Mouse (Mus musculus): ENCODE results near the gene Mdm4.
"Not testable (repeated sequence)": the region's sequence is repeated elsewhere in the genome, so short reads cannot be mapped to it uniquely, and the experiment has no call there.

The Mdm4 gene

GRCm38 (mm10) chr1:133051829-133052228, 21.5 kb upstream of the Mdm4 start:
- no peak for DNase-seq (ENCODE audit: low read depth, low spot score)

- DNase-seq (ENCODE audit: low read depth, low spot score), result no peak
These were observed 19.7 kb upstream of the Mdm4 start for GRCm38 (mm10) chr1:133050001-133050431.

GRCm38 (mm10) chr1:133048690-133049089, 18.3 kb upstream of the Mdm4 start:
- no peak for DNase-seq (ENCODE audit: low read depth, low spot score)

GRCm38 (mm10) chr1:133047575-133047974, 17.2 kb upstream of the Mdm4 start:
- no peak for DNase-seq (ENCODE audit: low read depth, low spot score)

GRCm38 (mm10) chr1:133046441-133046931, 16.1 kb upstream of the Mdm4 start:
- DNase-seq (ENCODE audit: low read depth, low spot score), result no peak

GRCm38 (mm10) chr1:133045861-133046440, 15.6 kb upstream of the Mdm4 start:
- no peak for DNase-seq (ENCODE audit: low read depth, low spot score)

- no peak for DNase-seq (ENCODE audit: low read depth, low spot score)
These were observed 14.9 kb upstream of the Mdm4 start, which contains the start of gene Pik3c2b for GRCm38 (mm10) chr1:133045011-133045860. Pik3c2b (plus strand) TSS chr1:133045667.

GRCm38 (mm10) chr1:133039505-133039949, 9.2 kb upstream of the Mdm4 start:
- no peak for DNase-seq (ENCODE audit: low read depth, low spot score)

GRCm38 (mm10) chr1:133034682-133035081, 4.3 kb upstream of the Mdm4 start:
- DNase-seq (ENCODE audit: low read depth, low spot score), result not testable (repeated sequence)

GRCm38 (mm10) chr1:133034091-133034460, 3.7 kb upstream of the Mdm4 start:
- DNase-seq (ENCODE audit: low read depth, low spot score), result no peak

GRCm38 (mm10) chr1:133033316-133034090, 3.1 kb upstream of the Mdm4 start:
- peak; percentile 67 for DNase-seq (ENCODE audit: low read depth, low spot score)

GRCm38 (mm10) chr1:133032981-133033315, 2.6 kb upstream of the Mdm4 start:
- DNase-seq (ENCODE audit: low read depth, low spot score), result no peak

- DNase-seq (ENCODE audit: low read depth, low spot score), result no peak
These were observed 617 bp downstream of the Mdm4 start for GRCm38 (mm10) chr1:133029744-133030143.

GRCm38 (mm10) chr1:133027980-133028379, 2.4 kb downstream of the Mdm4 start:
- no peak for DNase-seq (ENCODE audit: low read depth, low spot score)

GRCm38 (mm10) chr1:133027126-133027525, 3.2 kb downstream of the Mdm4 start:
- DNase-seq (ENCODE audit: low read depth, low spot score), result no peak

- DNase-seq (ENCODE audit: low read depth, low spot score), result not testable (repeated sequence)
These were observed 4.6 kb downstream of the Mdm4 start for GRCm38 (mm10) chr1:133025796-133026190.

- peak; percentile 91 for DNase-seq (ENCODE audit: low read depth, low spot score)
These were observed 5.1 kb downstream of the Mdm4 start for GRCm38 (mm10) chr1:133025051-133025795.

GRCm38 (mm10) chr1:133024426-133024825, 5.9 kb downstream of the Mdm4 start:
- DNase-seq (ENCODE audit: low read depth, low spot score), result no peak

- not testable (repeated sequence) for DNase-seq (ENCODE audit: low read depth, low spot score)
These were observed 6.6 kb downstream of the Mdm4 start for GRCm38 (mm10) chr1:133023723-133024122.

- not testable (repeated sequence) for DNase-seq (ENCODE audit: low read depth, low spot score)
These were observed 8.4 kb downstream of the Mdm4 start for GRCm38 (mm10) chr1:133021971-133022370.

GRCm38 (mm10) chr1:133021391-133021790, 9.0 kb downstream of the Mdm4 start:
- DNase-seq (ENCODE audit: low read depth, low spot score), result no peak

Data from brain, embryonic 18.5 days (tissue).